Mouse (Mus musculus) CH12.LX (cell line): ENCODE results near the gene Ankrd66. TPM values are rescaled to one million over a fixed set of nuclear protein-coding genes. Genes with fewer than 3 reads are reported as not detected.

Experiments used
- DNase-seq: peaks from one replicate; pipeline ENCODE4 v3.0.0-alpha.2; 2013; ENCODE audit errors: extremely low read depth
- H3K27ac ChIP-seq: 2 replicates; pipeline ENCODE4 v1.5.1; 2012; ENCODE audit warnings: low read depth, mild to moderate bottlenecking, control low read depth, moderate library complexity; ENCODE audit not compliant: insufficient read depth
- H3K27me3 ChIP-seq: replicated peaks from 2 replicates; pipeline ENCODE3; 2012; ENCODE audit warnings: inconsistent platforms
- H3K36me3 ChIP-seq, 2 experiments: replicated peaks in 1 of 2; 2 replicates each; pipeline versions ENCODE3 to v1.6.1; 2012; ENCODE audit warnings: inconsistent platforms in 1 of 2, low read length in 1 of 2, mild to moderate bottlenecking in 1 of 2, mixed read lengths in 1 of 2, moderate library complexity in 1 of 2; ENCODE audit not compliant: control insufficient read depth in 1 of 2, insufficient read depth in 1 of 2
- H3K4me1 ChIP-seq, 2 experiments: 2 replicates each; pipeline ENCODE4 v1.6.1; 2012; ENCODE audit warnings: inconsistent platforms in 1 of 2, moderate library complexity in 1 of 2; ENCODE audit not compliant: insufficient read depth in 2 of 2, control insufficient read depth in 1 of 2
- H3K4me2 ChIP-seq: 2 replicates; pipeline ENCODE4 v1.6.1; 2012; ENCODE audit warnings: low read depth, mild to moderate bottlenecking, control low read depth; ENCODE audit not compliant: poor library complexity, insufficient read depth, severe bottlenecking
- H3K4me3 ChIP-seq, 3 experiments: fragments of 150-350 bp in 1 of 3; sonication (generic) in 1 of 3; replicated peaks in 1 of 3; 2 replicates each; pipeline versions ENCODE3 to v1.5.1; 2011 to 2012; ENCODE audit warnings: low read depth in 2 of 3, low read length in 2 of 3, mild to moderate bottlenecking in 2 of 3, moderate library complexity in 2 of 3, control low read depth in 1 of 3, improper control_type of control experiment in 1 of 3, inconsistent platforms in 1 of 3, mixed read lengths in 1 of 3; ENCODE audit not compliant: poor library complexity in 1 of 3
- H3K79me2 ChIP-seq: replicated peaks from 2 replicates; pipeline ENCODE4 v1.6.1; 2012; ENCODE audit warnings: mild to moderate bottlenecking, moderate library complexity; ENCODE audit not compliant: control insufficient read depth, poor library complexity, insufficient read depth, severe bottlenecking; ENCODE audit errors: extremely low read depth
- H3K9ac ChIP-seq: 2 replicates; pipeline ENCODE4 v1.6.1; 2012; ENCODE audit warnings: low read depth, mild to moderate bottlenecking, control low read depth, moderate library complexity; ENCODE audit not compliant: insufficient read depth
- H3K9me3 ChIP-seq: replicated peaks from 2 replicates; pipeline ENCODE3; 2012; ENCODE audit warnings: low read length, inconsistent platforms, mixed read lengths
- CHD1 ChIP-seq: IDR thresholded peaks from 2 replicates; pipeline ENCODE4 v1.6.1; 2012; ENCODE audit warnings: low read depth, low read length, improper control_type of control experiment, inconsistent platforms
- CTCF ChIP-seq, 2 experiments: IDR thresholded peaks in 1 of 2; conservative IDR thresholded peaks in 1 of 2; 2 replicates each; pipeline ENCODE4 v1.5.1; 2011 to 2012; ENCODE audit warnings: low read depth in 2 of 2, low read length in 2 of 2, improper control_type of control experiment in 1 of 2, inconsistent platforms in 1 of 2, mild to moderate bottlenecking in 1 of 2, moderate library complexity in 1 of 2
- ELF1 ChIP-seq: IDR thresholded peaks from 2 replicates; pipeline ENCODE4 v1.6.1; 2014; ENCODE audit warnings: low read depth, mild to moderate bottlenecking, inconsistent platforms, low read length, improper control_type of control experiment
- ETS1 ChIP-seq: conservative IDR thresholded peaks from 2 replicates; pipeline ENCODE4 v1.6.1; 2012; ENCODE audit warnings: low read depth, mild to moderate bottlenecking, inconsistent platforms, low read length, improper control_type of control experiment, moderate library complexity
- GABPA ChIP-seq: IDR thresholded peaks from 2 replicates; pipeline ENCODE4 v1.6.1; 2012; ENCODE audit warnings: low read depth, low read length, improper control_type of control experiment, inconsistent platforms; ENCODE audit not compliant: insufficient replicate concordance
- HCFC1 ChIP-seq: IDR thresholded peaks from 2 replicates; pipeline ENCODE4 v1.6.1; 2012; ENCODE audit warnings: low read depth, mild to moderate bottlenecking, inconsistent platforms, low read length, improper control_type of control experiment
- IRF4 ChIP-seq: IDR thresholded peaks from 2 replicates; pipeline ENCODE4 v1.6.1; 2014; ENCODE audit warnings: low read depth, mild to moderate bottlenecking, inconsistent platforms, low read length, improper control_type of control experiment
- JUND ChIP-seq: conservative IDR thresholded peaks from 2 replicates; pipeline ENCODE4 v1.6.1; 2011; ENCODE audit warnings: low read depth, low read length, improper control_type of control experiment
- KAT2A ChIP-seq: IDR thresholded peaks from 2 replicates; pipeline ENCODE4 v1.6.1; 2012; ENCODE audit warnings: low read length, improper control_type of control experiment, inconsistent platforms; ENCODE audit not compliant: insufficient replicate concordance
- MAFK ChIP-seq: IDR thresholded peaks from 2 replicates; pipeline ENCODE4 v1.6.1; 2011; ENCODE audit warnings: low read length, improper control_type of control experiment; ENCODE audit not compliant: insufficient replicate concordance
- MAZ ChIP-seq: IDR thresholded peaks from 2 replicates; pipeline ENCODE4 v1.6.1; 2012; ENCODE audit warnings: low read depth, mild to moderate bottlenecking, inconsistent platforms, low read length, improper control_type of control experiment, moderate library complexity
- MXI1 ChIP-seq: IDR thresholded peaks from 2 replicates; pipeline ENCODE4 v1.6.1; 2011; ENCODE audit warnings: mild to moderate bottlenecking, low read depth, low read length, improper control_type of control experiment
- MYC ChIP-seq: IDR thresholded peaks from 2 replicates; pipeline ENCODE4 v1.6.1; 2011; ENCODE audit warnings: low read depth, mild to moderate bottlenecking, improper control_type of control experiment, low read length
- NELFE ChIP-seq: IDR thresholded peaks from 2 replicates; pipeline ENCODE4 v1.6.1; 2011; ENCODE audit warnings: low read depth, low read length, improper control_type of control experiment
- PAX5 ChIP-seq: IDR thresholded peaks from 2 replicates; pipeline ENCODE4 v1.6.1; 2012; ENCODE audit warnings: low read length, inconsistent platforms, mixed read lengths
- RAD21 ChIP-seq: IDR thresholded peaks from 2 replicates; pipeline ENCODE4 v1.6.1; 2011; ENCODE audit warnings: low read depth, mild to moderate bottlenecking, low read length, improper control_type of control experiment, moderate library complexity
- RCOR1 ChIP-seq: conservative IDR thresholded peaks from 2 replicates; pipeline ENCODE4 v1.6.1; 2012; ENCODE audit warnings: low read depth, mild to moderate bottlenecking, inconsistent platforms, low read length, improper control_type of control experiment
- SIN3A ChIP-seq: IDR thresholded peaks from 2 replicates; pipeline ENCODE4 v1.6.1; 2012; ENCODE audit warnings: low read length, improper control_type of control experiment, inconsistent platforms
- TBP ChIP-seq: conservative IDR thresholded peaks from 2 replicates; pipeline ENCODE4 v1.6.1; 2011; ENCODE audit warnings: low read depth, low read length, improper control_type of control experiment
- USF1 ChIP-seq: IDR thresholded peaks from 2 replicates; pipeline ENCODE4 v1.6.1; 2014; ENCODE audit warnings: low read depth, mild to moderate bottlenecking, inconsistent platforms, low read length, improper control_type of control experiment
- USF2 ChIP-seq: conservative IDR thresholded peaks from 2 replicates; pipeline ENCODE4 v1.6.1; 2011; ENCODE audit warnings: low read depth, low read length, improper control_type of control experiment
- ZNF384 ChIP-seq: IDR thresholded peaks from 2 replicates; pipeline ENCODE4 v1.6.1; 2012; ENCODE audit warnings: low read depth, low read length, improper control_type of control experiment, inconsistent platforms
- dilution Hi-C: fragments of 300-500 bp; cut with MboI; formaldehyde crosslinking; loops from 2 replicates; pipeline ENCODE4 v1.14.3; 2020; ENCODE audit warnings: low sequenced_read_pairs; ENCODE audit not compliant: extremely low pct_unique_long_range_greater_than_20kb, extremely low pct_ligation_motif_present
- in situ Hi-C: fragments of 300-500 bp; cut with MboI; formaldehyde crosslinking; loops from 3 replicates; pipeline ENCODE4 v1.14.3; 2019; ENCODE audit warnings: low sequenced_read_pairs, low pct_ligation_motif_present, low pct_unique_long_range_greater_than_20kb, mixed read lengths
- polyA plus RNA-seq: library from polyadenylated mRNA; unstranded; fragments of >175 nt; gene quantifications from 2 replicates; pipeline ENCODE4 v1.2.1, GENCODE M21; 2012; ENCODE audit warnings: low read depth; ENCODE audit not compliant: insufficient read length
- total RNA-seq, 2 experiments: library from RNA; depleted of rRNA; stranded (reverse); fragments of 300-350 nt in 1 of 2; fragments of >200 nt in 1 of 2; gene quantifications; 2 replicates each; pipeline ENCODE4 v1.2.3; 2012 to 2014

Gene Ankrd66
- total and polyA plus RNA-seq, 3 experiments = not detected

GRCm38 (mm10) chr17:43567593-43567991, 24.2 kb upstream of the Ankrd66 start:
- Histone ChIP-seq H3K27me3 (no peaks in the 10 kb centered on the region), H3K79me2 (no peaks in the 10 kb centered on the region), H3K4me1 (peaks cover 0 to 7% of the 10 kb centered on the region in 2 experiments; a peak in 1 of 4 replicates), H3K27ac (no peak overlapping the region), H3K4me2 (no peak overlapping the region), H3K36me3 (no peaks in the 10 kb centered on the region), H3K9ac (no peak overlapping the region), H3K9me3 (peaks cover 30% of the 10 kb centered on the region), H3K4me3 (no peak overlapping the region)
- in situ Hi-C loops = no loop called here
- DNase-seq = no peak
- no peak for TF ChIP-seq USF2
- no peak for TF ChIP-seq RCOR1
- TF ChIP-seq USF1 = no peak
- no peak for TF ChIP-seq JUND
- TF ChIP-seq ZNF384 = no peak
- TF ChIP-seq ELF1 = no peak
- no peak for TF ChIP-seq PAX5
- no peak for TF ChIP-seq MAZ
- no peak for TF ChIP-seq MAFK
- no peak for TF ChIP-seq ETS1
- TF ChIP-seq SIN3A = no peak
- no peak for TF ChIP-seq RAD21
- no peak for TF ChIP-seq MYC
- no peak for TF ChIP-seq MXI1
- TF ChIP-seq NELFE = no peak
- TF ChIP-seq GABPA = no peak
- dilution Hi-C loops = no loop called here

GRCm38 (mm10) chr17:43563192-43563987, 20.0 kb upstream of the Ankrd66 start:
- Histone ChIP-seq H3K4me3 (no peak overlapping the region), H3K36me3 (no peaks in the 10 kb centered on the region), H3K4me2 (no peak overlapping the region), H3K27me3 (no peaks in the 10 kb centered on the region), H3K4me1 (peaks cover 0 to 3% of the 10 kb centered on the region in 2 experiments; a peak in 1 of 4 replicates), H3K27ac (no peak overlapping the region), H3K79me2 (no peaks in the 10 kb centered on the region), H3K9me3 (peaks cover 31% of the 10 kb centered on the region), H3K9ac (no peak overlapping the region)
- no peak for DNase-seq
- dilution Hi-C loops (no loop called here), in situ Hi-C loops (no loop called here)
- TF ChIP-seq TBP (no peak), HCFC1 (no peak), MAZ (no peak), IRF4 (no peak), RCOR1 (no peak), ELF1 (no peak), CTCF (conservative IDR thresholded peaks at IDR 0.05 in 1 of 2, IDR thresholded peaks at IDR 0.05 in 1 of 2; ENCODE audit: low read depth in 2 of 2, low read length in 2 of 2) (no peak), CHD1 (no peak), USF2 (no peak), KAT2A (no peak)
